Mouse (Mus musculus): ENCODE measurements around the gene Htr1f. TPM values are rescaled to one million over a fixed set of nuclear protein-coding genes. Genes with fewer than 3 reads are reported as not detected.
"Not testable (repeated sequence)": the region's sequence is repeated elsewhere in the genome, so short reads cannot be mapped to it uniquely, and the experiment has no call there.

The Htr1f gene
- polyA plus RNA-seq, 1 experiment from 2014 or later, result 0.69 TPM

GRCm38 (mm10) chr16:65037660-65038425, 67.8 kb downstream of the Htr1f start:
- ATAC-seq; H3K4me1 ChIP-seq (ENCODE audit: control insufficient read depth, insufficient read depth, low read length): not testable (repeated sequence)

GRCm38 (mm10) chr16:65029675-65030074, 76.0 kb downstream of the Htr1f start:
- H3K9me3 ChIP-seq (replicated peaks; ENCODE audit: control insufficient read depth, low read length, poor library complexity, severe bottlenecking), result no peaks in the 10 kb centered on the region
- 67% methylated on average over 1 of the region's 1 CpGs for WGBS

More at GRCm38 (mm10) chr16:65037660-65038425, 67.8 kb downstream of the Htr1f start:
- H3K27ac ChIP-seq (ENCODE audit: low read length); H3K4me2 ChIP-seq (ENCODE audit: low read length); H3K9ac ChIP-seq (ENCODE audit: low read depth, low read length); H3K4me3 ChIP-seq (ENCODE audit: low read depth, low read length); H3K36me3 ChIP-seq (ENCODE audit: control insufficient read depth, insufficient read depth, low read length); H3K9me3 ChIP-seq (replicated peaks; ENCODE audit: control insufficient read depth, low read length, poor library complexity, severe bottlenecking); H3K27me3 ChIP-seq (ENCODE audit: control insufficient read depth, insufficient read depth, low read depth, low read length): not testable (repeated sequence)
- WGBS, result 86% methylated on average over 5 of the region's 5 CpGs

GRCm38 (mm10) chr16:65022364-65022763, 83.3 kb downstream of the Htr1f start:
- Histone ChIP-seq H3K27me3 (ENCODE audit: control insufficient read depth, insufficient read depth, low read depth, low read length) (no peaks in the 10 kb centered on the region), H3K4me1 (ENCODE audit: control insufficient read depth, insufficient read depth, low read length) (no peaks in the 10 kb centered on the region), H3K4me3 (ENCODE audit: low read depth, low read length) (no peak overlapping the region), H3K9ac (ENCODE audit: low read depth, low read length) (no peak overlapping the region), H3K9me3 (replicated peaks; ENCODE audit: control insufficient read depth, low read length, poor library complexity, severe bottlenecking) (no peaks in the 10 kb centered on the region), H3K27ac (ENCODE audit: low read length) (no peak overlapping the region), H3K4me2 (ENCODE audit: low read length) (no peak overlapping the region), H3K36me3 (ENCODE audit: control insufficient read depth, insufficient read depth, low read length) (no peaks in the 10 kb centered on the region)
- WGBS, result 85% methylated on average over 3 of the region's 3 CpGs
- no peak for ATAC-seq

More at GRCm38 (mm10) chr16:65029675-65030074, 76.0 kb downstream of the Htr1f start:
- H3K4me3 ChIP-seq (ENCODE audit: low read depth, low read length), result no peak overlapping the region
- no peak overlapping the region for H3K27ac ChIP-seq (ENCODE audit: low read length)
- H3K36me3 ChIP-seq (ENCODE audit: control insufficient read depth, insufficient read depth, low read length), result no peaks in the 10 kb centered on the region
- H3K27me3 ChIP-seq (ENCODE audit: control insufficient read depth, insufficient read depth, low read depth, low read length), result no peaks in the 10 kb centered on the region
- no peaks in the 10 kb centered on the region for H3K4me1 ChIP-seq (ENCODE audit: control insufficient read depth, insufficient read depth, low read length)
- no peak overlapping the region for H3K4me2 ChIP-seq (ENCODE audit: low read length)
- no peak for ATAC-seq
- no peak overlapping the region for H3K9ac ChIP-seq (ENCODE audit: low read depth, low read length)

- H3K4me3 ChIP-seq (ENCODE audit: low read depth, low read length), result no peak overlapping the region
- no peaks in the 10 kb centered on the region for H3K27me3 ChIP-seq (ENCODE audit: control insufficient read depth, insufficient read depth, low read depth, low read length)
- no peak overlapping the region for H3K9ac ChIP-seq (ENCODE audit: low read depth, low read length)
- H3K4me2 ChIP-seq (ENCODE audit: low read length), result no peak overlapping the region
- no peak overlapping the region for H3K27ac ChIP-seq (ENCODE audit: low read length)
- H3K4me1 ChIP-seq (ENCODE audit: control insufficient read depth, insufficient read depth, low read length), result no peaks in the 10 kb centered on the region
- no peak for ATAC-seq
- no peaks in the 10 kb centered on the region for H3K36me3 ChIP-seq (ENCODE audit: control insufficient read depth, insufficient read depth, low read length)
- 90% methylated on average over 1 of the region's 1 CpGs for WGBS
- H3K9me3 ChIP-seq (replicated peaks; ENCODE audit: control insufficient read depth, low read length, poor library complexity, severe bottlenecking), result no peaks in the 10 kb centered on the region
Observed at GRCm38 (mm10) chr16:65018710-65019109, 86.9 kb downstream of the Htr1f start.

GRCm38 (mm10) chr16:65018134-65018533, 87.5 kb downstream of the Htr1f start:
- H3K27me3 ChIP-seq (ENCODE audit: control insufficient read depth, insufficient read depth, low read depth, low read length), result no peaks in the 10 kb centered on the region
- no peaks in the 10 kb centered on the region for H3K4me1 ChIP-seq (ENCODE audit: control insufficient read depth, insufficient read depth, low read length)
- H3K27ac ChIP-seq (ENCODE audit: low read length), result no peak overlapping the region
- H3K9ac ChIP-seq (ENCODE audit: low read depth, low read length), result no peak overlapping the region
- no peaks in the 10 kb centered on the region for H3K36me3 ChIP-seq (ENCODE audit: control insufficient read depth, insufficient read depth, low read length)
- no peak for ATAC-seq
- H3K9me3 ChIP-seq (replicated peaks; ENCODE audit: control insufficient read depth, low read length, poor library complexity, severe bottlenecking), result no peaks in the 10 kb centered on the region
- WGBS, result 80% methylated on average over 7 of the region's 7 CpGs
- no peak overlapping the region for H3K4me2 ChIP-seq (ENCODE audit: low read length)
- no peak overlapping the region for H3K4me3 ChIP-seq (ENCODE audit: low read depth, low read length)

- H3K36me3 ChIP-seq (ENCODE audit: control insufficient read depth, insufficient read depth, low read length), result no peaks in the 10 kb centered on the region
- H3K27ac ChIP-seq (ENCODE audit: low read length), result no peak overlapping the region
- WGBS, result 96% methylated on average over 1 of the region's 1 CpGs
- H3K4me1 ChIP-seq (ENCODE audit: control insufficient read depth, insufficient read depth, low read length), result no peaks in the 10 kb centered on the region
- H3K4me3 ChIP-seq (ENCODE audit: low read depth, low read length), result no peak overlapping the region
- no peaks in the 10 kb centered on the region for H3K27me3 ChIP-seq (ENCODE audit: control insufficient read depth, insufficient read depth, low read depth, low read length)
- H3K4me2 ChIP-seq (ENCODE audit: low read length), result no peak overlapping the region
- H3K9me3 ChIP-seq (replicated peaks; ENCODE audit: control insufficient read depth, low read length, poor library complexity, severe bottlenecking), result no peaks in the 10 kb centered on the region
- no peak for ATAC-seq
- H3K9ac ChIP-seq (ENCODE audit: low read depth, low read length), result no peak overlapping the region
Observed at GRCm38 (mm10) chr16:65017566-65017965, 88.1 kb downstream of the Htr1f start.

GRCm38 (mm10) chr16:65015241-65015640, 90.4 kb downstream of the Htr1f start:
- Histone ChIP-seq H3K4me1 (ENCODE audit: control insufficient read depth, insufficient read depth, low read length) (no peaks in the 10 kb centered on the region), H3K9ac (ENCODE audit: low read depth, low read length) (no peak overlapping the region), H3K27ac (ENCODE audit: low read length) (no peak overlapping the region), H3K27me3 (ENCODE audit: control insufficient read depth, insufficient read depth, low read depth, low read length) (no peaks in the 10 kb centered on the region), H3K9me3 (replicated peaks; ENCODE audit: control insufficient read depth, low read length, poor library complexity, severe bottlenecking) (no peaks in the 10 kb centered on the region), H3K36me3 (ENCODE audit: control insufficient read depth, insufficient read depth, low read length) (no peaks in the 10 kb centered on the region), H3K4me3 (ENCODE audit: low read depth, low read length) (no peak overlapping the region), H3K4me2 (ENCODE audit: low read length) (no peak overlapping the region)
- ATAC-seq, result no peak
- WGBS, result 93% methylated on average over 4 of the region's 4 CpGs

GRCm38 (mm10) chr16:65001993-65002821, 103.4 kb downstream of the Htr1f start:
- H3K9ac ChIP-seq (ENCODE audit: low read depth, low read length), result no peak overlapping the region
- WGBS, result 57% methylated on average over 6 of the region's 6 CpGs
- no peak overlapping the region for H3K4me3 ChIP-seq (ENCODE audit: low read depth, low read length)
- 0 out of 2 replicates have a peak, but pooled peaks cover 3% of the 10 kb centered on the region for H3K4me1 ChIP-seq (ENCODE audit: control insufficient read depth, insufficient read depth, low read length)
- H3K4me2 ChIP-seq (ENCODE audit: low read length), result no peak overlapping the region
- 0 out of 2 replicates have a peak, but pooled peaks cover 2% of the 10 kb centered on the region for H3K9me3 ChIP-seq (replicated peaks; ENCODE audit: control insufficient read depth, low read length, poor library complexity, severe bottlenecking)
- H3K27ac ChIP-seq (ENCODE audit: low read length), result no peak overlapping the region
- peak; percentile 62 for ATAC-seq
- no peaks in the 10 kb centered on the region for H3K27me3 ChIP-seq (ENCODE audit: control insufficient read depth, insufficient read depth, low read depth, low read length)
- no peaks in the 10 kb centered on the region for H3K36me3 ChIP-seq (ENCODE audit: control insufficient read depth, insufficient read depth, low read length)

GRCm38 (mm10) chr16:64989279-64989800, 116.3 kb downstream of the Htr1f start:
- H3K9ac ChIP-seq (ENCODE audit: low read depth, low read length), result no peak overlapping the region
- ATAC-seq, result no peak
- WGBS, result 80% methylated on average over 3 of the region's 3 CpGs
- no peaks in the 10 kb centered on the region for H3K36me3 ChIP-seq (ENCODE audit: control insufficient read depth, insufficient read depth, low read length)
- H3K4me3 ChIP-seq (ENCODE audit: low read depth, low read length), result no peak overlapping the region
- H3K27me3 ChIP-seq (ENCODE audit: control insufficient read depth, insufficient read depth, low read depth, low read length), result no peaks in the 10 kb centered on the region
- H3K27ac ChIP-seq (ENCODE audit: low read length), result no peak overlapping the region
- no peaks in the 10 kb centered on the region for H3K4me1 ChIP-seq (ENCODE audit: control insufficient read depth, insufficient read depth, low read length)
- H3K9me3 ChIP-seq (replicated peaks; ENCODE audit: control insufficient read depth, low read length, poor library complexity, severe bottlenecking), result no peaks in the 10 kb centered on the region
- H3K4me2 ChIP-seq (ENCODE audit: low read length), result no peak overlapping the region
